Mouse (Mus musculus): ENCODE results near the gene Lyl1.
"Not testable (repeated sequence)": the region's sequence is repeated elsewhere in the genome, so short reads cannot be mapped to it uniquely, and the experiment has no call there.

Lyl1 gene

GRCm38 (mm10) chr8:84668731-84669485, 32.3 kb upstream of the Lyl1 start:
- DNase-seq (ENCODE audit: low spot score) = no peak

GRCm38 (mm10) chr8:84670295-84671006, 30.8 kb upstream of the Lyl1 start:
- not testable (repeated sequence) for DNase-seq (ENCODE audit: low spot score)

- DNase-seq (ENCODE audit: low spot score) = no peak
These were observed 24.0 kb upstream of the Lyl1 start for GRCm38 (mm10) chr8:84677305-84677704.

- DNase-seq (ENCODE audit: low spot score) = no peak
These were observed 19.8 kb upstream of the Lyl1 start for GRCm38 (mm10) chr8:84681476-84681875.

- no peak for DNase-seq (ENCODE audit: low spot score)
These were observed 19.0 kb upstream of the Lyl1 start for GRCm38 (mm10) chr8:84682257-84682656.

GRCm38 (mm10) chr8:84684537-84684936, 16.7 kb upstream of the Lyl1 start:
- DNase-seq (ENCODE audit: low spot score) = no peak

GRCm38 (mm10) chr8:84686191-84687002, 14.9 kb upstream of the Lyl1 start, which contains the start of gene Trmt1:
Gene Trmt1 (plus strand): TSS chr8:84686307.
- peak; percentile 61 for DNase-seq (ENCODE audit: low spot score)

- no peak for DNase-seq (ENCODE audit: low spot score)
These were observed 14.1 kb upstream of the Lyl1 start for GRCm38 (mm10) chr8:84687003-84687704.

- DNase-seq (ENCODE audit: low spot score) = peak; percentile 78
These were observed 13.6 kb upstream of the Lyl1 start, which contains the start of gene Nacc1 for GRCm38 (mm10) chr8:84687705-84688100. Gene Nacc1 (minus strand): TSS chr8:84687862.

- peak; percentile 79 for DNase-seq (ENCODE audit: low spot score)
These were observed 12.0 kb upstream of the Lyl1 start for GRCm38 (mm10) chr8:84689091-84689915.

GRCm38 (mm10) chr8:84693332-84693731, 7.9 kb upstream of the Lyl1 start:
- no peak for DNase-seq (ENCODE audit: low spot score)

GRCm38 (mm10) chr8:84695140-84695539, 6.1 kb upstream of the Lyl1 start:
- no peak for DNase-seq (ENCODE audit: low spot score)

GRCm38 (mm10) chr8:84697166-84698130, 3.8 kb upstream of the Lyl1 start:
- no peak for DNase-seq (ENCODE audit: low spot score)

- no peak for DNase-seq (ENCODE audit: low spot score)
These were observed 3.0 kb upstream of the Lyl1 start for GRCm38 (mm10) chr8:84698288-84698687.

GRCm38 (mm10) chr8:84698929-84699401, 2.3 kb upstream of the Lyl1 start:
- DNase-seq (ENCODE audit: low spot score) = no peak

- DNase-seq (ENCODE audit: low spot score) = peak; percentile 56
These were observed 1.4 kb upstream of the Lyl1 start for GRCm38 (mm10) chr8:84699861-84700322.

GRCm38 (mm10) chr8:84700526-84700925, 731 bp upstream of the Lyl1 start:
- no peak for DNase-seq (ENCODE audit: low spot score)

- no peak for DNase-seq (ENCODE audit: low spot score)
These were observed 1.3 kb downstream of the Lyl1 start for GRCm38 (mm10) chr8:84702561-84702960.

- DNase-seq (ENCODE audit: low spot score) = no peak
These were observed 1.8 kb downstream of the Lyl1 start for GRCm38 (mm10) chr8:84702963-84703465.

All from spleen, adult 12 weeks (tissue).